Mouse (Mus musculus) MEL (cell line): ENCODE results near the gene Parp1. TPM values are rescaled to one million over a fixed set of nuclear protein-coding genes. Genes with fewer than 3 reads are reported as not detected.
A peak's percentile ranks its signal among the peaks of the same experiment; 100 is the strongest.

Source experiments
- DNase-seq: peaks from one replicate; pipeline ENCODE4 v3.0.0; 2011; ENCODE audit warnings: low read depth, low spot score
- H3K27ac ChIP-seq: 2 replicates; pipeline ENCODE4 v1.5.1; 2012; ENCODE audit warnings: low read depth, mild to moderate bottlenecking, control low read depth, low read length, moderate library complexity; ENCODE audit not compliant: control insufficient read depth
- H3K27me3 ChIP-seq, 2 experiments: fragments of 150-350 bp in 1 of 2; sonication (generic) in 1 of 2; 2 replicates each; pipeline ENCODE4 v1.6.1; 2012; ENCODE audit warnings: low read length in 2 of 2, mild to moderate bottlenecking in 2 of 2, improper control_type of control experiment in 1 of 2, moderate library complexity in 1 of 2; ENCODE audit not compliant: insufficient read depth in 2 of 2, control insufficient read depth in 1 of 2
- H3K36me3 ChIP-seq, 2 experiments: 2 replicates each; pipeline ENCODE4 v1.6.1; 2012 to 2014; ENCODE audit warnings: low read length in 2 of 2, improper control_type of control experiment in 1 of 2, inconsistent platforms in 1 of 2, mild to moderate bottlenecking in 1 of 2; ENCODE audit not compliant: insufficient read depth in 2 of 2, control insufficient read depth in 1 of 2
- H3K4me1 ChIP-seq, 2 experiments: fragments of 150-350 bp in 1 of 2; sonication (generic) in 1 of 2; 2 replicates each; pipeline ENCODE4 v1.6.1; 2012; ENCODE audit warnings: low read length in 2 of 2, improper control_type of control experiment in 1 of 2, mild to moderate bottlenecking in 1 of 2; ENCODE audit not compliant: insufficient read depth in 2 of 2, control insufficient read depth in 1 of 2
- H3K4me3 ChIP-seq, 2 experiments: fragments of 150-350 bp in 1 of 2; sonication (generic) in 1 of 2; 2 replicates each; pipeline ENCODE4 v1.5.1; 2012; ENCODE audit warnings: low read depth in 2 of 2, low read length in 2 of 2, mild to moderate bottlenecking in 2 of 2, moderate library complexity in 2 of 2, control low read depth in 1 of 2, improper control_type of control experiment in 1 of 2; ENCODE audit not compliant: control insufficient read depth in 1 of 2, insufficient read depth in 1 of 2
- H3K79me2 ChIP-seq: 2 replicates; pipeline ENCODE4 v1.6.1; 2012; ENCODE audit warnings: mild to moderate bottlenecking, low read length, moderate library complexity; ENCODE audit not compliant: control insufficient read depth, poor library complexity, insufficient read depth
- H3K9ac ChIP-seq: 2 replicates; pipeline ENCODE4 v1.6.1; 2012; ENCODE audit warnings: low read depth, mild to moderate bottlenecking, control low read depth, low read length, moderate library complexity; ENCODE audit not compliant: control insufficient read depth, poor library complexity, severe bottlenecking
- H3K9me3 ChIP-seq: fragments of 150-350 bp; sonication (generic); replicated peaks from 2 replicates; pipeline ENCODE4 v1.6.1; 2012; ENCODE audit warnings: mild to moderate bottlenecking, low read length, improper control_type of control experiment, moderate library complexity; ENCODE audit not compliant: insufficient read depth
- ELF1 ChIP-seq: IDR thresholded peaks from 2 replicates; pipeline ENCODE4 v1.6.1; 2014; ENCODE audit warnings: low read depth, mild to moderate bottlenecking, inconsistent platforms, low read length, improper control_type of control experiment, moderate library complexity
- EP300 ChIP-seq, 2 experiments: IDR thresholded peaks; 2 replicates each; pipeline ENCODE4 v1.6.1; 2011; ENCODE audit warnings: improper control_type of control experiment in 2 of 2, low read length in 2 of 2, low read depth in 1 of 2, mild to moderate bottlenecking in 1 of 2
- HCFC1 ChIP-seq: IDR thresholded peaks from 2 replicates; pipeline ENCODE4 v1.6.1; 2012; ENCODE audit warnings: low read depth, mild to moderate bottlenecking, inconsistent platforms, low read length, improper control_type of control experiment, moderate library complexity
- MAZ ChIP-seq: IDR thresholded peaks from 2 replicates; pipeline ENCODE4 v1.6.1; 2012; ENCODE audit warnings: low read depth, mild to moderate bottlenecking, inconsistent platforms, low read length, improper control_type of control experiment
- MXI1 ChIP-seq: IDR thresholded peaks from 2 replicates; pipeline ENCODE4 v1.6.1; 2011; ENCODE audit warnings: mild to moderate bottlenecking, low read depth, low read length, improper control_type of control experiment
- MYB ChIP-seq: IDR thresholded peaks from 2 replicates; pipeline ENCODE4 v1.6.1; 2011; ENCODE audit warnings: mild to moderate bottlenecking, low read depth, low read length, improper control_type of control experiment
- POLR2A ChIP-seq, 2 experiments: IDR thresholded peaks; 2 replicates each; pipeline ENCODE4 v1.6.1; 2011 to 2012; ENCODE audit warnings: low read length in 2 of 2, mild to moderate bottlenecking in 2 of 2, control low read depth in 1 of 2, improper control_type of control experiment in 1 of 2, low read depth in 1 of 2, moderate library complexity in 1 of 2; ENCODE audit not compliant: control insufficient read depth in 1 of 2, insufficient read depth in 1 of 2, poor library complexity in 1 of 2
- POLR2AphosphoS5 ChIP-seq: IDR thresholded peaks from 2 replicates; pipeline ENCODE4 v1.6.1; 2012; ENCODE audit warnings: low read depth, borderline replicate concordance, mild to moderate bottlenecking, inconsistent platforms, low read length, moderate library complexity, mixed read lengths
- SIN3A ChIP-seq: IDR thresholded peaks from 2 replicates; pipeline ENCODE4 v1.6.1; 2012; ENCODE audit warnings: low read length, improper control_type of control experiment, inconsistent platforms
- ZNF384 ChIP-seq: IDR thresholded peaks from 2 replicates; pipeline ENCODE4 v1.6.1; 2012; ENCODE audit warnings: low read depth, mild to moderate bottlenecking, inconsistent platforms, low read length, improper control_type of control experiment
- polyA plus RNA-seq, 2 experiments: library from polyadenylated mRNA; stranded (reverse) in 1 of 2; unstranded in 1 of 2; fragments of >175 nt in 1 of 2; fragments of >200 nt in 1 of 2; gene quantifications; 2 replicates each; pipeline versions ENCODE4 v1.2.1 to v1.2.4; 2012; ENCODE audit warnings: low replicate concordance in 2 of 2, low read depth in 1 of 2; ENCODE audit not compliant: insufficient read length in 2 of 2, insufficient read depth in 1 of 2, missing spikeins in 1 of 2
- total RNA-seq: library from RNA; depleted of rRNA; stranded (reverse); fragments of 300-350 nt; gene quantifications from 2 replicates; pipeline ENCODE4 v1.2.3, GENCODE M21; 2012

Gene Parp1
- total and polyA plus RNA-seq, 3 experiments: 136 to 188 (median 140) TPM

DNA sequence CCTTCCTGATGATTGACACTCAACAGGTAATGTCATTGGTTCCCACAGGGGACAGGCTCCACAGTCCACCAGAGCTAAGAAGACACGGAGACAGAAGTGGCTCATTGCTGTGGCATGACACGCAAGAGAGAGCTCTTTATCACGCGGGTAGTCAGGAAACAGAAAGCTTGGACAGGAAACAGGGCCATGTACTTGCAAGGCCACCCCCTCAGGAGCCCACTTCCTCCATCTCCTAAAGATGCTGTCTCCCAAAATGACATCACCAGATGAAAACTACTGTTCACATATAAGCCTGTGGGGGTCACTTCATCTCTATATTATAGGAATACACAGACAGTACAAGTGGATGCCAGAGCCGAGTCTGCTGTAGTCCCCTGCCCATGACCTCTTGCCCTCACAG, 32.0 kb upstream of the Parp1 start:
- Histone ChIP-seq H3K36me3 (no peaks in the 10 kb centered on the region), H3K27me3 (peaks cover 0 to 8% of the 10 kb centered on the region in 2 experiments), H3K4me1 (0 out of 4 replicates have a peak, but pooled peaks cover 0 to under 1% of the 10 kb centered on the region in 2 experiments), H3K4me3 (no peak overlapping the region), H3K9ac (no peak overlapping the region), H3K9me3 (no peaks in the 10 kb centered on the region), H3K27ac (no peak overlapping the region), H3K79me2 (no peaks in the 10 kb centered on the region)
- DNase-seq: no peak
- TF ChIP-seq POLR2A (IDR thresholded peaks at IDR 0.05; ENCODE audit: control insufficient read depth in 1 of 2, insufficient read depth in 1 of 2, low read depth in 1 of 2, low read length in 2 of 2, poor library complexity in 1 of 2) (no peak), POLR2AphosphoS5 (no peak), HCFC1 (no peak), ELF1 (no peak), ZNF384 (no peak), MYB (no peak)

DNA sequence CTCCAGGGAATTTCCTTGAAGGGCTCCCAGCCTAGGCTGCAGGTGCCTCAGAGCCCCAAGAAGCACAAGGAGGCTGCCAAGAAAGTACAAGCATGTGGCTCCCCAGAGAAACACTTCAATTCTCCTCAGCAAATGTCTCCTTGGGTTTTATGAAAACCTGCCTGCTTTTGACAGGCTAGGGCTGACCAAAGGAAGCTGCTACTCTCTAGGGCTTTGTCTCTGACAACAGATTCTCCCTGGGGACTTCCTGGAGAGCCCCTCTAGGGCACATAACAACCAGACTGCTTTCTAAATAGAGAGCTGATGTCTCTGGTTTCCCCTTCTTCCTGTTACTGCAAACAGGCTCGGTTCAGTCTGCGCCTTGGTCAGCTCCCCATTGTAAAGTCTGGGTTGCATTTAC, 27.5 kb upstream of the Parp1 start:
- no peak overlapping the region for H3K4me3 ChIP-seq

DNA sequence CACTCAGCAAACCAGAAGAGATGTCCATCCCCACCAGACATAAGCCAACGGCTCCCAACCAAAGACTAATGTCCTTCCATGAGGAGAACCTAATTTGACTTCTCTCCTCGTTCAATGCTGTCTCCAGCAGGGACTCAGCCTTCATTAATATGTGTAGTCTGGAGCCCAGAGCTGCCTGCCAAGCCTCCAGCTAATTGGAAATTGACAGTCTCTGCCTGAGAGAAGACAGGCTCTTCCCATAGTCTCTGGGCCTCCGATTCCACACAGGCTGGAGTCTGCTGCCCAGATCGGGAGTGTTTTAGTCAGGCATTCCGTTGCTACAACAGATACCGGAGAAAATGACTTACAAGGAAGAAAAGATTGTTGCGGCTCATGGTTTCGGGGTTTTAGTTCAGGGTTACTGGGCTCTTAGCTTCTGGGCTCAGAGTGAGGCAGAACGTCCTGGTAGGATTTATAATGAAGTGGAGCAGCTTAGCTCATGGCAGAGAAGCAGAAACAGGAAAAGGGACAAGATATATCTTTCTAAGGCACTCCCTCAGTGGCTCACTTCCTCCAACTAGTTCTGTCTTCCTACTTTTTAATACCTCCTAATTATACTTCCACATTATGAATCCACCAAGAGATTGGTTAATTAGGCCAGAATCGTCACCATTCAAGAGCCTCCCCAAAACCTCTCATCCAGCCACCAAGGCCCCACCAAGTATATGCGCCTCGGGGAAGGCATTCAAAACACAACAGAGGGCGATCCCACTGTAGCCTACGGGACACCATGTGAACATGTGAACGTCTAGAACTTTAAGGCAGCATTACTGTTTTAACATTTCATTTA, 26.6 kb upstream of the Parp1 start:
- Histone ChIP-seq H3K79me2 (no peaks in the 10 kb centered on the region), H3K4me3 (no peak overlapping the region), H3K36me3 (no peaks in the 10 kb centered on the region), H3K9ac (no peak overlapping the region), H3K4me1 (peaks cover 2 to 9% of the 10 kb centered on the region in 2 experiments; a peak in 2 of 4 replicates), H3K27ac (no peak overlapping the region), H3K27me3 (peaks cover 0 to 1% of the 10 kb centered on the region in 2 experiments; a peak in 2 of 4 replicates), H3K9me3 (no peaks in the 10 kb centered on the region)
- DNase-seq: peak; percentile 17
- TF ChIP-seq EP300 (IDR thresholded peaks at IDR 0.05; ENCODE audit: low read depth in 1 of 2, low read length in 2 of 2) (peak in 1 of 2 experiments; percentile 17; a peak in 1 of 4 replicates), MYB (no peak)

More for the DNA sequence above, 27.5 kb upstream of the Parp1 start:
- Histone ChIP-seq H3K79me2 (no peaks in the 10 kb centered on the region), H3K9me3 (no peaks in the 10 kb centered on the region), H3K27ac (no peak overlapping the region), H3K36me3 (no peaks in the 10 kb centered on the region), H3K9ac (no peak overlapping the region), H3K4me1 (peaks cover 2 to 9% of the 10 kb centered on the region in 2 experiments; a peak in 2 of 4 replicates), H3K27me3 (peaks cover 0 to 1% of the 10 kb centered on the region in 2 experiments; a peak in 2 of 4 replicates)
- TF ChIP-seq MAZ (no peak), POLR2A (IDR thresholded peaks at IDR 0.05; ENCODE audit: control insufficient read depth in 1 of 2, insufficient read depth in 1 of 2, low read depth in 1 of 2, low read length in 2 of 2, poor library complexity in 1 of 2) (no peak), MXI1 (no peak), SIN3A (no peak)
- no peak for DNase-seq
